Mouse (Mus musculus): ENCODE results near the gene Tmem109.

Tmem109 gene

DNA sequence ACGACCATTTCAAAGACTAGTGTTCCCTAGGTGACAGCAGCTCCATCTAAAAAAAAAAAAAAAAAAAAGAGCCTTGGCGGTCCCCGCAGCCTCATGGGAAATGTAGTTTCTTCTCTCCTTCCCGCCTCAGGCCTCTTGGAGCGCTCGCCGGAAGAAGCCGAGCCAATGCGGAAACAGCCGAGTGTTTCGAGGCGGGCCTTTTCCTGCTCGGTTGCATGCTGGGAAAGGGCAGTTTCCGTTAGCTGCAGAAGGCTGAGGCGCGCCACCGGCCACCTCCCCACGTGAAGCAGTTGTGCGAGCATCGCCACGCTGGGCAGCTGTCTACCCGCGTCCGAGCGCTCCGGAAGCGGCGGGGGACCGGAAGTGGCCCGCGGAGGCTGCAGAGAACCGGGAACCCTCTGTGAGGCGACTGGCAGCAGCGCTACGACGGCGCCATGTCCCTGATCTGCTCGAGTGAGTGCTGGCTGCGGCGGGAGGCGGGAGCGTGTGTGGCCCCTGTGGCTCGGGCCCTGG is 13.3 kb upstream of the Tmem109 start, which contains the start of gene Prpf19:
Gene Prpf19, plus strand, starts transcription at position 216 of the 513 bp plus-strand sequence.
- DNase-seq (ENCODE audit: low read depth, low spot score), result peak; percentile 98

DNA sequence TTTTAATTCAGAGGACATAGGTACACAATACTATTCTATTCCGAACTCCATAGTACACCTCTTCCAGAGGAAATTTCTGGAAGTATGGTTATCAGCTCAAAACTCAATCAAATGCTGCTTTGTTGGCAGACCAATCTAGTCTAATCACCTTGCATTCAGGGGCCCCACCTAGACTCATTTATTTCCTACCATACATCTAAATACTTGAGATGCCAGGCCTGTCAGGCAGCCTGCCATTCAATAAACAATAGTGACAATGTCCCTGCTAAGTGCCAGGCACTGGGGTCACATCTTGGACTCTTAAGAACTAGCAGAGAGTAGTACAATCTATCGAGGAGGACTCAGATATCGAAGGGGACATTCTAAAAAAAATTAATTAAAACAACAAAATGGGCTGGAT is 10.4 kb upstream of the Tmem109 start:
- no peak for DNase-seq (ENCODE audit: low read depth, low spot score)

DNA sequence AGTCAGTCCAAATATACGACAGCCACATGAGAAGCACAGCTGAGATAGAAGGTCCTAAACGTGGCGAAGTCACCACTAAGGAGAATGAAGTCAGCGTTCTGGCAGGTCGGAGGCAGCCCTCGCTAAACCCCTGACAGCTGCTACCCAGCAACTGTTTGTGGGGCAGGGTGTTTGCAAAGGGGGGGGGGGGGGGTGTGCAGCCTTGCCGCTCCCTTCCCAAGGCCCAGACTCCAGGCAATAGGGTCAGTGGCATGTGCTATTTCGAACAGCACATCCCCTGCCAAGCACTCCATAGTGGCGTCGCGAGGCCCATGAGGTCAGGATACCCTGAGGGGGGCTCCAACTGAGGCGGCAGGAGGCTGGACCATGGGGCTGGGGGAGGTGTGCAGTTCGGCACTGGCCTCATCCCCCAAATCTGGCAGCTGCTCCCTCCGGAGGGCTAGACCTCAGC is 801 bp downstream of the Tmem109 start:
- DNase-seq (ENCODE audit: low read depth, low spot score), result peak; percentile 90

DNA sequence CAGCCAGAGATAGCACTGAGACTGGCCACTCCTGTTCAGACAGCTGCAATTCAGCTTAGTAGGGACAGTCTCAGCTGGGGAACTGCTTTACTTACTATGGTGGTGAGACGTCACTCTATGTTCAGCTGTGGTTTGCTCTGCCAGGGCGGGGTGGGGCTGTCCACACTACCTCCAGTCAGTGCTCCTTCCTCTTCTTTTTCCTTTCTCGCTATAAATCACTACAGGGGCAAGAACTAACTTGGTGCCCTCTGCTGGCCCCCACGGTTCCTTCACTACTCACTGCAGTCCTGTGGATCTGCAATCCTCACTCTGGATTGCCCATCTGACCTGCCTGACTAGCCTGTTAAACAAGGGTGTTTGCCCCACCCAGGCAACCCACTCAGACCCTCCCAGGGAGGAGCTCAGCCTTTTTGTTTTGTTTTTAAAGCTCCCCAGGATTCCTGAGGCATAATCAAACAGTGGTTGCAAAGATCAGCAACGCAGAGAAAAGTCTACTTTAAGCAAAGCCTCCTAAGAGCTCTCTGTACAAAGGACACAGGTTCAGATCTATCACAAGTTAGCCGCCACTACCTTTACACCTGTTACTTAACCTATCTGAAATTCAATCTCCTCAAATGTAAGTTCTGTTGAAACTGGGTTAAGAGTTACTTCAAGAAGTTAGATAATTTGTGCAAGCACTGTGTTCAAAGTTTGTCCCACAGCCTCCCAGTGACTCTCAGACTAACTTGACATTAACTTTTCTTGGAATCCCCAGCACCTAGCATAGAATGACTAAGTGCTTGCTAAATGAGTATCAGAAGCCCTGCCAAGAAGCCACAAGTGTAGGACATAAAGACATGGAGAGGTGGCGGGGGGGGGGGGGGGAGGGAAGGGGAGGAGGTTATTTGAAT is 1.5 kb downstream of the Tmem109 start:
- DNase-seq (ENCODE audit: low read depth, low spot score), result peak; percentile 87

DNA sequence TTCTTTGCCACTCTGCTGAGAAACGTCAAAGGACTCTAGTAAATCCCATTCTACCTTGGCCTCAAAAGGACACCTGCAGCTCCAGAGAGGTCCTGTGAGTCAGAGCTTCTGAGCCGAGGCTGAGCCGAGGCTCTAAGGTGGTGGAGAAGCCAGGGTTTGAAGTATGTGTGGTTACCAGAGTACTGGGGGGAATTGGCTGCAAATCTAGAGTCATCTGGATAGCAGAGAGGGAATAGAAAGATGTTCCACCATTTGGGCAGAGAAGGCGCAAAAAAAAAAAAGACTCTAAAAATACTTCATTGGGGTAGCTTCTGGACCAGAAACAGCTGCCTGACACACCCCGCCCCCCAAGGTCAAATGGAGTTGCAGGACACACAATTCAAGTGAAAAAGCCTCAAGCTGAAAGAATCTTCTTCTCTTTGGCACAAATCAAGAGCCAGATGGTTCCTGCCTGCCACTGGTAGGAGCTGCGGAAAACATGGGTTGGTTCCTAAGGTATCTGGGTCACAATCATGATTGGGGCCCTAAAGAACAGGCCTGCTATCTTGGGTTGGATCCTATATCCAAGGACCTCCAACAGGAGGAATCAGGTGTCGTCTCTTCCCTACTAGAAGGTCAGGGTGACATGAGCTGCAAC is 3.5 kb downstream of the Tmem109 start:
- peak; percentile 56 for DNase-seq (ENCODE audit: low read depth, low spot score)

DNA sequence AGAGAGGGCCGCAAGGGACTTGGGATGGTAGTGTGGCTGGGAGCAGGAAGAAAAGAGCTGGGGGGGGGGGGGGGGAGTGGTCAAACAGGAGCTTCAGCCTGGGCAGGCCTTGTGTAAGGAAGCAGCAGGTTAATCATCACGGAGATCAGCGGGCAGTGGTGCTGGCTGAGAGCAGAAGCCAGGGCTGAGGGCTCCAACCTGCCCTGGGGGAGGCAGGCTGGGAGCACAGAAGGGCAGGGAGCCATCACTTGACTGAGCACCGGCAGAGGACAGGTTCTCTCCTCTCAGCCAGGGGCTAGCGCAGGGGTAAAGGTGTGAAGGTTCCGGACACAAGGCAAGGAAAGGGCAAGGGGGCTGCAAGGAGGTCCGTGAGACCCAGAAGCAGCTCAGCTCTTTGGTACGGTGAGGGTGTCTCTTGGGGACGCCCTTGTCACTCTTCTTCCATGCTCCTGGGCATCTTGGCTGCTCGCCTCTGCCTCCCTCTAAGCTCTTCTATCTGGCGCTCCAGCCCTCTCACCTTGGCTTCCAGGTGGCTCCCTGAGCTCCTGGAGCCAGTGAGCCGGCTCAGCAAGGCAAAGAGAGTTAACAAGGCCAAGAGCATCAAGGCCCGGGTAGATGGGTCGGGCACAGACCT is 10.4 kb downstream of the Tmem109 start:
- no peak for DNase-seq (ENCODE audit: low read depth, low spot score)

DNA sequence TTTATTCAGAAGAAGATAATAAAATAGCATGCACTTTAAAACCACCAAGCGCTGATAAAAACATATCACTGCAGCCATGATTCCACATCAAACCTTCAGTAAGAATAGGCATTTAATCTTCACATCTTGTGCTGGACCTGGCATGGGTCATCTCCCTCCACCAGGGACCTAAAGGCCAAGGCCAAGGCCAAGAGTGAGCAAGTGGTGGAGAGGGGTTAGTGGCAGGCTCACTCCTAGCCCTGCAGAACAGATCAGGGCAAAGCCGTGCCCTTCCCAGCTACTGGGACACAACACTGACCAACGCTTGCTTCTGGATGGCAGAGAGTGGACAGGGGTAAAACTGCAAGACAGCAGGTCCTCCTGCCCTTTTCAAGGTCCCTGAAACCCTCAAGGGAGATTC is 11.1 kb downstream of the Tmem109 start:
- no peak for DNase-seq (ENCODE audit: low read depth, low spot score)

DNA sequence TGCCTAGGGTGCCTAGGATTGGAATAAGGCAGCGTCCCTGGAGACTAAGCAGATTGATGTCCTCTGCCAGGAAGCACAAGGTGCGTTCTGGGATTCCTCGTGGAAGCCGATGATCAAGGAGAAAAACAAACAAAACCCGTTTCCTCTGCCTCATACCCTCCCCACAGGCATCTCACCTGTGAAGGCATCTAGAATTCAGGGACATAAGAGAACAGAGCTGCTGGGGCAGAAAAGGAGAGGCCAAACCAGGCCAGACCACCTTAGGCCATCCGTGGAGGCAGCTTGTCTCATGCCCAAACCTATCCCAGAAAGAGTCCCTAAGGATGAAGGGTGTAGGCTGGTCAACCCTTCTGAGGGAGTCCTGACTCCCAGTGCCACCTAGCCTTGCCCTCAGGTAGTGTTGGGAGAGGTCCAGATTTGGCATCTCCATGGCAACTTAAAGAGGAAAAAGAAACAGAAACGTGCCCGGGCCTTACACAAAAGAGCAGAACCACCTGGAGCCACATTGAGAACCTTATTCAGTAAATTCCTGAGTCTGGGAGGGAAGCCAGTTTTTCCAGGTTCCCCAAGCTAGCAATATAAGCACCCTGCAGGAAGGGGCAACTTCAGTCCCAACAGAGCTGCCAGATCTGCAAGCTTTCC is 11.8 kb downstream of the Tmem109 start, which contains the start of gene Tmem132a:
Gene Tmem132a, minus strand, starts transcription at position 55 of the 642 bp plus-strand sequence.
- no peak for DNase-seq (ENCODE audit: low read depth, low spot score)

DNA sequence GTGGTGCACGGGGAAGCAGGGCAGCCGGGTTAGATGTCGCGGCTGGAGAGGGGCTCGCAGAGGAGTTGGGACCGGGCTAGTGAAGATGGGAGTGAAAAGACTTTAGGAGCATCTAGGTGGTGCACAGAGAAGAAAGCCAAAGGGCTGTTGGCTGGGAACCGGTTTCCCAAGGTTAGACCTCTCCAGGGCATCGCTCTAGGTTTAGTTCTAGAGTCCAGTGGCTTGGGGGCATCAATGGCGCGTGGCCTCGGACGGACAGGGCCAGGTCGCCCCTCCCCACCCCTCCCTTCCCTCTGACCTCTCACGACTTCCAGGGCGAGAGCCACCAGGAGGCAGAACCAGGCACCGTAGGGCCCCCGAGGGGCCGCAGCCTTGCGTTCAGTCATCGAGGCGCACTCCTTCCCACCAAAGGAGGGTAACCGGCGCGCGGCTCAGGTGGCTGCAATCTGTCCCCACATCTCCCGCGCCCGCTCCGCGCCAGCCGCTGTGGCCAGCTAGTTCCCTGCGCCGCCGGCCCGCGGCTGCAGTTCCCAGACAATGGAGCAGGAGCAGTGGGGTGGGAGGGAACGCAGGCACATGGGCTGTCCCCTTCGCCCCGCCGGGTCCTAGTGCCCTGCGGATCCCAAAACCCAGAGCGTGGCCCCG is 12.4 kb downstream of the Tmem109 start:
- DNase-seq (ENCODE audit: low read depth, low spot score), result peak; percentile 38

DNA sequence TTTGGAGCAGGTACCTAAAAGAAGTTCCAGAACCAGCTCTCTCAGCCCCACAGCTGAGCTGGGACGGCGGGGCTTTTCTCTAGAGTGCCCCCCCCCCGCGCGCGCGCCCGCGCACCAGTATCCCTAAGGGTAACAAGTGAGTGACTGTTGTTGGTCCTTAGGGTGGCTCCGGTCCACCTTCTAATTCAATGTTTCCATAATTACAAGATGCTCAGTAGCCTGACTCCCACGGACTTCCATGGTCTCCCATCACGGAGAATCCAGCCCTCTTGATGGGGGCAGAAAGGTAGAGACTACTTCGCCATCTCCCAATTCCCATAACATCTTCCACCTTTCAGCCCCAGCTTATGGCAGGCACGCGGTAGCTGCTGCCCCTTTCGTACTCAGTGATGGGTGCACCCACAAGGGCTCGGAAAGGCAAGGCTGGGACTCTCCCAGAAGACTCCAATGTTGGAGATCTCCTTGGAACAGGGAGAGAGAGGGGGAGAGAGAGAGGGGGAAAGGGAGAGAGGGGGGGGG is 13.1 kb downstream of the Tmem109 start:
- no peak for DNase-seq (ENCODE audit: low read depth, low spot score)

DNA sequence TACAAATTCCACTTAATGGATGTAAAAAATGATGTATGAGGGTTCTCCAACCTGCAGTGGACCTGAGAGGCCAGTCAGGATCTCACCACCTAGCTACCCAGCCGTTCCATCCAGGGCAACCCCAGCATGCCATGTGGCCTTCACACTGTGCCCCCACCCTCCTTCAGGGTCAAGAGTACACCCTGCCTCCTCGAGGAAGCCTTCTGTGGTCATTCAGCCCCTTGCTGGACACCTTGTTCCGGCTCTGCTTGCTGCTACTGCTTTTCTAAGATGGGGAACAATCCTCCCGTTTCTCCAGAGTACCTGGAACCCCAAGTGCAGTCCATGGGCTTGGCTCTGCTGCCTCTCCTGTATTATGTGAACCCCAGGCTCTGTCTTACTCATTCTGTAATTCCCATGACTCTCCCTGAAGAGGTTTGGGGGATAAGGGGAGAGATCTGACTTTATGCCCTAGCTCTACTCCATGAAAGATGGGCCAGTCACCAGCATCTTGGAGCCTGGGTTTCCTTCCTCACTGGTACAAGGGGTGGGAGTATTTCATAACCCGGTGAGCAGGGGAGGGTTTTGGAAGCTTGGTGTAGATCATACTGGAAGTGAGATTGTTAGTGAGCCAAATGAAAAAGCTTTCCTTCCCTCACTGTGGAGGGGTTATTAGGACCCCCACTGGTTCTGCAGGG is 13.7 kb downstream of the Tmem109 start:
- no peak for DNase-seq (ENCODE audit: low read depth, low spot score)

DNA sequence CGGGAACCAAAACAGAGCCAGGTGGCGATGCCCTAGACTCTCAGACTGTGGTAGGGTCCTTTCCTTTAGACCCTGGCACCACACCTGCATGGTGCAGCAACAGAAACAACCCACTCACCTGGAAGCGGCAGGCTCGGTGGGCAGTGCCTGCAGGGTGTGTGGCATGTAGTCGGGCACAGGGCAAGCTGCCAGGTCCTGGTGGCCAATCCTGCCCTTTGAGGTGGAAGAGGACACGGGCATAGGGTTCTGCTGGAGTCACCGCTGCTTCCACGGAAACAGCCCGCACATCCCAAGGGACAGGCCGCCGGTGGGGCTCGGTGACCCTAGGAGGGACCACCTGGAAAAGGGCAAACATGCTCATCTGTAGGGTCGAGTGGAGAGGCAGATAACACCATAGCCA is 15.4 kb downstream of the Tmem109 start:
- no peak for DNase-seq (ENCODE audit: low read depth, low spot score)

DNA sequence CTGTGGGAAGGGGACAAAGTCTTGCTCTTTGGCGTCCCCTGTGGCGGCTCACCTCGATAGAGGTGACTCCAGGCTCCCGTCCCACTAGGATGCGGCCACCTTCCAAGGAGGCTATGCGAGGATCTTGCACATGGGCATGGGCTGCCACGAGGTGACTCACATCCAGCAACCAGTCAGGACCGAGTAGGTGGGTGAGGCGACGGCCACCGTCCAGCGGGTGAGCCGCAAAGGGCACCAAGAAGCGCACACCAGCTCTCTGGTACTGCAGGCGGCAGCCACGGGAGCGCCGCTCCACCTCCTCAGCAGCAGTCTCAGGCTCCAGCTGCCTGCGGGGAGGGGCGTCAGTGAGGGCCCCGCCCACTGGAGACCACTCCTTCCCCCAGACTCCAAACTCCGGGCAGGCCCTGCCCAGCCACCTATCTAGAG is 21.7 kb downstream of the Tmem109 start:
- DNase-seq (ENCODE audit: low read depth, low spot score), result no peak

DNA sequence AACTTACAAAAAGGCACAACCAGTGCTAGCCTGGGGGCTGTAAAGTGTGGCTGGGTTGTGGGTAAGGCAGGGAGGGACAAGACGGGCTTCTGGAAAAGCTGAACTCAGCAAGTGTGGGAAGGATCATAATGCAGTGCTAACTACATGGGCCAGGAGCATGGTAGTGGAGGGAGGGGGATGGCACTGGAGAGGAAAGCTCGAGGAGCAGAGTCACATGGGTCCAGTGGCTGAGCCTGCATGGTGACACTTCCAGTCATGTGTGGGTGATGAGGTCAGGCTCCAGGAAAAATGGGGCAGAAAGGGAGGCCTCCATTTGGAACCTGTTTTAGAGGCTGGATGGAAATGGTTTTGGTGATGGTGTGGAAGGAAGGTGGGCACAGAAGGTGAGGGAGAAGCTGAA is 25.3 kb downstream of the Tmem109 start:
- DNase-seq (ENCODE audit: low read depth, low spot score), result no peak

DNA sequence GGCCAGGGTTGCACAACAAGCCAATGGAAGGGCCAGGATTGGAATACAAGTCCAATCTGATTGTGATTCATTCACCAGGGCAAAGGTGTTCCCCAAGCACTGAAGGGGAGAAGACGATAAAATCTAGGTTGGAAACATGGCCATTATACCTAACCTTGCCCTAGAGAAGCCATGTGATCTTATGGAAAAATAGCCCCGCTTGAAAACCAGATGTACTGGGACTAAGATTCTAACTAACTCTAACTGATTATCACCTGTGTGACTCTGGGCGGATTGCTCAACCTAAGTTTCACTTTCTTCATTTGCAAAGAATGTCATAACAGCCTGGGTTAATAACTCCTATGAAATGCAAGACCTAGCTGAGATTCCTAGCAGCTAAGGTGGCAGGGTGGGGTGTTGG is 26.4 kb downstream of the Tmem109 start:
- DNase-seq (ENCODE audit: low read depth, low spot score), result no peak

DNA sequence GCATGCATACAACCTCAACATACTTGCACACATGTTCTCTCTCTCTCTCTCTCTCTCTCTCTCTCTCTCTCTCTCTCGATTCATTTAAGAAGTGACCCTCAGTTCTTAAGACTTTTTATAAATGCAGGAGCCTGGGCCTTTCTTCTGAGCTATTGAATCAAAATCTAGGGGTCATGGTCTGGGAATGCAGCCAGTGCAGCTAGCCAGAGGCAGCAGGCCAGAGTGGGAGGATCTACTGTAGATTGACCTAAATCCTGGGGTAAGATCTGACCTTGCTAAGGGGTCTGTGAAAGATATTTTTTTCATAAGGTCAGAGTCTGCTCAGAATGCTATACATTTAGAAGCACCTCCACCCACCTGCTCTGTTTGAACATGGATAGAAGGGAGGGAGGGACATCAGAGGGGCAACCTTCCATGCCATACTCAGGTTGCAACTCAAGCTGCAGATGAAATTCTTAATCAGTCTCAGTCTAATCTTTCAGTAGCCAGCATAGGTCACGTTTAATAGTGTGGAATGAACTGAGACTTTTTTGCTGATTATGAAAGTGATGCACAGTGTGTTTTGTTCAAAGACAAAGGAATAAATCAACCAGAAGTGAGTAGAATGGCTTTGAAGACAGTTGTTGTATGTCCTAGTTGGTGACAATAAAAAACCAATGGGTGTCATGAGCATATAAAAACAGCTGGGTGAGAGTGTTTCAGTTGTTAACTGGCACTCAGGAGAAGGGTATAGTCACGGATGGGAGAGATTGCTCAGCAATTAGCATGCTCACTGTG is 34.3 kb downstream of the Tmem109 start:
- no peak for DNase-seq (ENCODE audit: low read depth, low spot score)

DNA sequence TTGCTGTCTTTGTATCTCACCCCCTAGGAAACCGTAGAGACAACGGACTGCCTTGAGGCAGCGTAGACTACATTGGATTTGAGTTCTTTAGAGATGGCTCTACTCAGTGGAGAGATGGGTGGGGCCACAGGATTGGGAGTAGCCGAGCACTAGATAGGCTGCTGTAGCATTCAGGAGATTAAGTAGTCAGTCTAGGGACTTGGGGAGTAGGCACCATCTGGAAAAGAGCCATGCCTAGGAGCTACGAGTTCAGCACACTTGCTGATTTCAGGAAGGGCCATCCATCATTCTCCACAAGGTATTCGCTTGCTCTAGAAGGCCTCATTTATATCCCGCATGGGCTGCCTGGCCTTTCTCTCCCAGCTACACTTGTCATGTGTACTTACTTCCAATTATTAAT is 35.7 kb downstream of the Tmem109 start:
- no peak for DNase-seq (ENCODE audit: low read depth, low spot score)

DNA sequence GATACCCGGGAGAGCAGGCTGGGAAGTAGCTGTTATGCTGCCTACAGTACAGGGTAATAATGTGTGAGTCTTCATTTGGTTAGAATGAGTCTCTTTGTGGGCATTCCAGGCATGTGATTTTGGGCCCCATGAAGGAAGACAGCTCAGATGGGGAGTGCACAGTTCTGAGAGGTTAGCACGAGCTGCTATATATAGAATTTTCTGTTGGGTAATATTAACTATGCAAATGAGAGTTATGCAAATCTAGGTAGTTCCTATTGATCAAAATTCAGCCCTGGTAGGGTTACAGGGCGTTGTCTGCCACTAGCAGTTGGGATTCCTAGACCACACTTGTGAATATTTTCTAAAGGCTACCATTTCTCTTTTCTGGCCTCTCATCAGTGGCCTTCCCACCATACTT is 36.3 kb downstream of the Tmem109 start:
- no peak for DNase-seq (ENCODE audit: low read depth, low spot score)

DNA sequence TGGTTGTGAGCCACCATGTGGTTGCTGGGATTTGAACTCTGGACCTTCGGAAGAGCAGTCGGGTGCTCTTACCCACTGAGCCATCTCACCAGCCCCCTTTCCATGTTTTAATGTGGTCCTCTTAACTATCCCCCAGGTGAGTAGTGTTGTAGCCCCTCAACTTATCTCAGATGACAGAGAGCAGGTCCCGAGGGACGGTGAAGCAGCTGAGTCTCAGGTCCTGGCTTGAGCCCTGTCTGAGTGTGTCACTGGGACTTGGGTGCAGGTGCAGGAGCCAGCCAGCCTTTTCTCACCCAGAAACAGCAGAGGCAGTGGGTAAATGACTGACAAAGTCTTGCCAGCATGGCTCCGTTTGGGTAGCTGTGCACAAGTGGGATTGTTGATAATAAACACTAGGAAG is 37.6 kb downstream of the Tmem109 start:
- DNase-seq (ENCODE audit: low read depth, low spot score), result no peak

DNA sequence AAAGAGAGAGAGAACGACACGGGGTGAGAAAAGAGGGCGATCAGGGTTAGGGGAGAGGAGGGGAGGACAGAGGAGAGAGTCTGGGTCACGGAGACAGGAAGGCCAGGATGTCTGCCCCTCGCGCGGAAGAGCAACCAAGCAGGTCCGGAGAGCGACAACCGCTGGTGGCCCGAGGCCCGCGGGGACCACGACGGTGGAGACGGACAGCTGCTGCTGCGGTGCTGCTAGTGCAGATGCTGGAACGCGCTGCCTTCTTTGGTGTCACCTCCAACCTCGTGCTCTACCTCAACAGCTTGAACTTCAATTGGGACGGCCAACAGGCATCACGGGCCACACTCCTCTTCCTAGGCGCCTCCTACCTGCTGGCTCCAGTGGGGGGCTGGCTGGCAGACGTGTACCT is 38.9 kb downstream of the Tmem109 start:
- no peak for DNase-seq (ENCODE audit: low read depth, low spot score)

Data from skeletal muscle tissue, adult 2 months (tissue).